In genomic region chr2:38781945-38782720, GRCm38 (mm10) we compare ENCODE assay signal across 10 mouse cellular contexts.
A peak's percentile ranks its signal among the peaks of the same experiment; 100 is the strongest.
DNase-seq lines count a peak whose midpoint lies in the region; ATAC-seq lines count a peak whose summit lies in the region.
"Had no signal": no experiment of that assay in that cellular context is flagged by ENCODE, and none has a peak within 500 bp of the region (broad histone marks: within the 10 kb centered on the region; RNA-seq: fewer than 3 reads in every experiment).

No protein-coding gene starts in this region.

- WGBS in forebrain, embryonic 10.5 days: 4% methylated on average over 6 of the region's 6 CpGs
- 6% methylated on average over 6 of the region's 6 CpGs for WGBS in forebrain, embryonic 15.5 days
- WGBS in embryonic facial prominence, embryonic 10.5 days: 3% methylated on average over 6 of the region's 6 CpGs
- 28% methylated on average over 6 of the region's 6 CpGs for WGBS in liver, embryonic 13.5 days (ENCODE audit: insufficient replicate concordance)

- no peak overlapping the region for H3K4me2 ChIP-seq in forebrain, embryonic 15.5 days (replicated peaks)
- peak overlapping the region; percentile 23 for H3K4me2 ChIP-seq in liver, embryonic 13.5 days

- no peak for ATAC-seq in forebrain, embryonic 15.5 days (replicated peaks)
- no peak for ATAC-seq in liver, embryonic 13.5 days (ENCODE audit: low read depth)

- no peaks in the 10 kb centered on the region for H3K9me3 ChIP-seq in forebrain, embryonic 10.5 days
- no peaks in the 10 kb centered on the region for H3K9me3 ChIP-seq in forebrain, embryonic 15.5 days
- H3K9me3 ChIP-seq in embryonic facial prominence, embryonic 10.5 days: no peaks in the 10 kb centered on the region
- H3K9me3 ChIP-seq in liver, embryonic 13.5 days (replicated peaks): no peaks in the 10 kb centered on the region

- H3K27me3 ChIP-seq in forebrain, embryonic 10.5 days (ENCODE audit: poor library complexity, severe bottlenecking): no peaks in the 10 kb centered on the region
- no peaks in the 10 kb centered on the region for H3K27me3 ChIP-seq in forebrain, embryonic 15.5 days
- H3K27me3 ChIP-seq in embryonic facial prominence, embryonic 10.5 days (replicated peaks; ENCODE audit: low read depth, poor library complexity, severe bottlenecking): no peaks in the 10 kb centered on the region
- no peaks in the 10 kb centered on the region for H3K27me3 ChIP-seq in liver, embryonic 13.5 days

- no peaks in the 10 kb centered on the region for H3K36me3 ChIP-seq in forebrain, embryonic 10.5 days (replicated peaks)
- H3K36me3 ChIP-seq in forebrain, embryonic 15.5 days: no peaks in the 10 kb centered on the region
- no peaks in the 10 kb centered on the region for H3K36me3 ChIP-seq in embryonic facial prominence, embryonic 10.5 days (replicated peaks)
- H3K36me3 ChIP-seq in liver, embryonic 13.5 days: no peaks in the 10 kb centered on the region

- no peak overlapping the region for H3K9ac ChIP-seq in forebrain, embryonic 15.5 days (replicated peaks)
- no peak overlapping the region for H3K9ac ChIP-seq in liver, embryonic 13.5 days

- H3K27ac ChIP-seq in forebrain, embryonic 10.5 days: peak overlapping the region; percentile 85
- no peak overlapping the region for H3K27ac ChIP-seq in forebrain, embryonic 15.5 days (replicated peaks)
- H3K27ac ChIP-seq in embryonic facial prominence, embryonic 10.5 days (replicated peaks): peak overlapping the region; percentile 81
- H3K27ac ChIP-seq in liver, embryonic 13.5 days: no peak overlapping the region

- peaks cover 65% of the 10 kb centered on the region for H3K4me1 ChIP-seq in forebrain, embryonic 10.5 days
- H3K4me1 ChIP-seq in forebrain, embryonic 15.5 days: peaks cover 8% of the 10 kb centered on the region; the same call in 1 of the 2 replicates
- H3K4me1 ChIP-seq in embryonic facial prominence, embryonic 10.5 days: peaks cover 67% of the 10 kb centered on the region
- H3K4me1 ChIP-seq in liver, embryonic 13.5 days (replicated peaks): peaks cover 15% of the 10 kb centered on the region

- peak; percentile 40 for DNase-seq in forebrain, embryonic 10.5 days (ENCODE audit: extremely low spot score, low spot score)
- peak; percentile 36 for DNase-seq in 3T3-L1 (ENCODE audit: low read depth, low spot score)
- DNase-seq in embryonic facial prominence, embryonic 10.5 days (ENCODE audit: low spot score): peak; percentile 56
- no peak for DNase-seq in liver, embryonic 13.5 days
- DNase-seq in urinary bladder, postnatal 14 days (ENCODE audit: low spot score): no peak
- DNase-seq in ovary, postnatal 14 days (ENCODE audit: low spot score): no peak
- DNase-seq in layer of hippocampus, adult 11-12 months (ENCODE audit: low spot score): no peak
- DNase-seq: heart, adult 11 months; left cerebral cortex, postnatal 4 days had no signal

- peak overlapping the region; percentile 39 for H3K4me3 ChIP-seq in forebrain, embryonic 10.5 days
- H3K4me3 ChIP-seq in forebrain, embryonic 15.5 days: no peak overlapping the region
- H3K4me3 ChIP-seq in embryonic facial prominence, embryonic 10.5 days: peak overlapping the region; percentile 39
- peak overlapping the region; percentile 19; the same call in 1 of the 2 replicates for H3K4me3 ChIP-seq in liver, embryonic 13.5 days (replicated peaks)

Comparison
In these comparisons a context has a peak if more than half of its experiments do, and no peak if none do; other contexts are left out.
1. H3K27ac ChIP-seq: peak in forebrain, embryonic 10.5 days (single experiment) and embryonic facial prominence, embryonic 10.5 days (single experiment); none in forebrain, embryonic 15.5 days (single experiment) and liver, embryonic 13.5 days (single experiment).
2. DNase-seq: peak in forebrain, embryonic 10.5 days (single experiment), 3T3-L1 (single experiment) and embryonic facial prominence, embryonic 10.5 days (single experiment); none in liver, embryonic 13.5 days (single experiment), urinary bladder, postnatal 14 days (single experiment), ovary, postnatal 14 days (single experiment) and layer of hippocampus, adult 11-12 months (single experiment).